Mouse (Mus musculus) heart, postnatal 10 days (tissue): ENCODE measurements around the gene Scn2b. TPM values are rescaled to one million over a fixed set of nuclear protein-coding genes. Genes with fewer than 3 reads are reported as not detected.

Experiments
- DNase-seq, 2 experiments: peaks; one replicate each; pipeline ENCODE4 v3.0.0; 2021
- intact Hi-C: fragments of 180-260 bp; cut with DNase I; formaldehyde crosslinking; loops from one replicate; pipeline ENCODE4 v1.15.1; 2025
- total RNA-seq, 2 experiments: library from RNA; stranded (reverse); gene quantifications; 2 replicates each; pipeline ENCODE4 v1.2.3; 2021

Gene Scn2b
- total RNA-seq, 2 experiments from 2014 or later = 0.79 to 1.1 TPM

DNA sequence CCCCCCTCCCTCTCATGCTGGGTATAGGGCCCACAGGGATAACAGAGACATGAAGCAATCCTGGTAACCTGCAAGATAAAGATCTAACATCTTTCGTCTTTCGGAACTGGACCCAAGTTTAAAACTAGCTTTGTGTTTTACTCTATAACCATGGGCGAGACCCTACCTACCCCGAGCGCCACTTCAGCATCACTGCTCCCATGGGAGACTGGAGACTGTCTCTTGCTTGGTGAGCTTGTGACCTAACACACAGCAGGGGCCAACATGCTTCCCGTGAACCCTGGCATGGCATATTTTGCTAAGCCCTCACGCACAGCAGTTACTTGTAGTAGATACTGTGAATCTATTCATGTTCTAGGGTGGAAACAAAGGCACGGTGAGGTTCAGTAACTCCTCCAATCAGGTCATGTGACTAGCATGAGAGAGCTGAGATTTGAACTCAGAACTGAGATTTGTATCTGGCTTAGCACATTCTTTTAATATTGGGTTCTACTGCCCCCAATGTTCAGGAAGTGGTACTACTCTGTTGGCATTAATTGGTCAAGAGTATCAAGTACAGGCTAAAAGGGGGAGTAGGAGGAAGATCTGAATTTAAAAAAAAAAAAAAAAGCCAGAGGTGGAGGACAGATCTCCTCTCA lies 1.9 kb downstream of the Scn2b start:
- intact Hi-C loops = no loop called here
- DNase-seq = no peak

DNA sequence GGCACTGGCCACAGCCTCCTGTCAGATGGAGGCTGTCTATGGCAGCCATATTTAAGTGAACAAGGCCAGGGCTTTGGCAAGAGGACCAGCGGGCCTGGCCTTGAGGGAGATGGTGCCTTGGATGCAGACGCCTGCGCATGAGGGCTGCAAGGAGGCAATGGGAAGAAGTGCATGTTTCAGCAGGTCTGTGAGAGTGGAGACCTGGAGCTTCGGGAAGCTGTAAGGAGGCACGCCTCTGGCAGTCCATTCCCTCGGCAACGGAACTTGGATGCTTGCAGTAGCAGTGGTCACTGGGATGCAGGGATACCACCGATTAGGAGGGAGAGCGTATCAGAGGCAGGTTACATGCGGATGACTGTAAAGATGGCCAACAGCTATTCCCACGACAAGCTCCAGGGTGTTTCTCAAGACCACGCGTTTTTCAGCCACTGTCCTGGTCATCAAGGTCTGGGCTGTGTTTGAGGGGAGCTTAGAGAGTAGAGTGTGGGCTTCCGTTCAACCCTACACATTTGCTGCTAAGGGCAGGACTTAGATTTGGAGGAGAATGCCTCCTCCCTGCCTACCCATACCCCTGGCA lies 2.5 kb downstream of the Scn2b start:
- no peak for DNase-seq
- intact Hi-C loops = no loop called here

GRCm38 (mm10) chr9:45120567-45120966 lies 3.0 kb downstream of the Scn2b start:
- intact Hi-C loops = no loop called here
- no peak for DNase-seq

GRCm38 (mm10) chr9:45121001-45121400 lies 3.4 kb downstream of the Scn2b start:
- DNase-seq = no peak
- intact Hi-C loops = loop anchor here (1.0 kb wide), 1 partner anchor 25 kb away; no protein-coding TSS in a partner anchor

- intact Hi-C loops = loop anchor here (1.0 kb wide), 1 partner anchor 25 kb away; no protein-coding TSS in a partner anchor
- peak; percentile 83 to 85 for DNase-seq
Observed at GRCm38 (mm10) chr9:45121769-45122168, 4.2 kb downstream of the Scn2b start.

DNA sequence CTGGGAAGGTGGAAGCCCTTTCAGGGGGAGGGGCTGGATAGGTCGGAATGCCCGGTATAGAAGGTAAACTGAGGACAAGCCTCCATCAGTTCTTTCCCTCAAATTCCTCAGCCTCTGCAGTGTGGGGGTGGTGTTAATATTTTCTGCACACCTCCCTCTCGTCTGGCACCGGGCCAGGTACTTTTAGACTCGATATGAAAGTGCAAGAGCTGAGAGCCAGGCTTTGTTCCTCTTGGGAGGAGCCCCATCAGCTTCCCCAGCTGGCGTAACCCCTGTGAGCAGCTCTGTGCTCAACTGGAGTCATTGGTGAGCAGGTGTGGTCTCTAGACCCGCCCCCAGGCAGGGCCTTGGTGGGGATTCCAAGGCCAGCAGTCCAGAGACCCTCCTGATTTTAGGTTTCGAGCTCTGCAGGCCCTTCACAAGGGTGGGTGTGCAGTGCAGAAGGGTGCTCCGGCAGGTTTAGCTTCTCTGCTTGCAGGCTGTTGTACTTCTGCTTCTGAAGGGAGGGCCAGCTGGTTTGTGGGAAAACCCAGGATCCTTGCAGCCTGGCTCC lies 4.7 kb downstream of the Scn2b start:
- DNase-seq = no peak

GRCm38 (mm10) chr9:45125211-45125610 lies 7.6 kb downstream of the Scn2b start:
- intact Hi-C loops = no loop called here
- no peak for DNase-seq

More for the DNA sequence above, 4.7 kb downstream of the Scn2b start:
- intact Hi-C loops = no loop called here

GRCm38 (mm10) chr9:45126941-45127340 lies 9.4 kb downstream of the Scn2b start:
- DNase-seq = no peak
- intact Hi-C loops = no loop called here

- intact Hi-C loops = loop anchor here (5.0 kb wide), 1 partner anchor 108 kb away; no protein-coding TSS in a partner anchor
- DNase-seq = no peak
Observed at GRCm38 (mm10) chr9:45130119-45130518, 12.5 kb downstream of the Scn2b start.

GRCm38 (mm10) chr9:45133484-45134310 lies 16.1 kb downstream of the Scn2b start:
- DNase-seq = peak; percentile 64 to 77

GRCm38 (mm10) chr9:45136442-45137169 lies 19.0 kb downstream of the Scn2b start:
- no peak for DNase-seq
- intact Hi-C loops = loop anchor here (5.0 kb wide), 1 partner anchor 89 kb away; no protein-coding TSS in a partner anchor

More at GRCm38 (mm10) chr9:45133484-45134310, 16.1 kb downstream of the Scn2b start:
- intact Hi-C loops = loop anchor here (5.0 kb wide), 1 partner anchor 111 kb away; no protein-coding TSS in a partner anchor

- intact Hi-C loops = loop anchor here (5.0 kb wide), 1 partner anchor 91 kb away; no protein-coding TSS in a partner anchor
- peak; percentile 39 to 51 for DNase-seq
Observed at GRCm38 (mm10) chr9:45138191-45139032, 20.8 kb downstream of the Scn2b start, which contains the start of gene Scn4b. TSS of gene Scn4b (plus strand) at chr9:45138395.

GRCm38 (mm10) chr9:45139082-45139481 lies 21.5 kb downstream of the Scn2b start:
- no peak for DNase-seq
- intact Hi-C loops = loop anchor here (5.0 kb wide), 1 partner anchor 92 kb away; no protein-coding TSS in a partner anchor

- no peak for DNase-seq
- intact Hi-C loops = loop anchor here (10.0 kb wide), 1 partner anchor 356 kb away; no protein-coding TSS in a partner anchor
Observed at GRCm38 (mm10) chr9:45140945-45141344, 23.4 kb downstream of the Scn2b start.

GRCm38 (mm10) chr9:45142686-45143085 lies 25.1 kb downstream of the Scn2b start:
- no peak for DNase-seq
- intact Hi-C loops = loop anchor here (10.0 kb wide), 1 partner anchor 358 kb away; no protein-coding TSS in a partner anchor

GRCm38 (mm10) chr9:45145533-45146266 lies 28.1 kb downstream of the Scn2b start:
- intact Hi-C loops = loop anchor here (1.0 to 10.0 kb wide), 3 partner anchors 24 to 361 kb away; no protein-coding TSS in a partner anchor
- DNase-seq = no peak

GRCm38 (mm10) chr9:45146267-45146597 lies 28.6 kb downstream of the Scn2b start:
- peak; percentile 68 to 85 for DNase-seq
- intact Hi-C loops = loop anchor here (1.0 to 10.0 kb wide), 3 partner anchors 25 to 361 kb away; no protein-coding TSS in a partner anchor

DNA sequence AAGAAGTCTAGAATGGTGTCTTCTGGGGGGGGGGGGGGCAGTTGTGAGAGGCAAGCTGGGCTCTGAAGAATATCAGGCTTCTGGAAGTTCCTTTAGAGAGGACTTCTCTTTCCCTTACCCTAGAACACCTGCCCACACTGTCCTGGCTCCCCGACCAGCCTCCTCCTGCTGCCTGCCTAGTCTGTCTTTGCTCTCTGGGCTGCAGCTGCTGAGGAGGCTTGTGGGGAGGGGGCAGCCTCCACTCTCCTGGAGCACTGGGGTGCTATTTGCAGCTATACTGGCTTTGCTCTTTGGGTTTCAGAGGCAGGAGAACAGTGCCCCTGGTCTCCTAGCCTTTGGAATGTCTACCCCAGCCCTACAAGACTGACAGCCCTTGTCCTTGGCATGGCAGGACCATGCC lies 33.4 kb downstream of the Scn2b start:
- intact Hi-C loops = no loop called here

More for the DNA sequence above, 33.4 kb downstream of the Scn2b start:
- DNase-seq = no peak
